Comparison of ENCODE assay signal across 8 mouse cellular contexts in genomic region chr9:50884741-50885599, GRCm38 (mm10). TPM values are rescaled to one million over a fixed set of nuclear protein-coding genes. Genes with fewer than 3 reads are reported as not detected.
DNase-seq lines count a peak whose midpoint lies in the region; ATAC-seq and TF ChIP-seq lines count a peak whose summit lies in the region.

No protein-coding gene starts in this region.

- H3K9ac ChIP-seq in forebrain, embryonic 15.5 days (replicated peaks): no peak overlapping the region
- no peak overlapping the region for H3K9ac ChIP-seq in hindbrain, embryonic 14.5 days
- no peak overlapping the region for H3K9ac ChIP-seq in midbrain, postnatal 0 days (replicated peaks; ENCODE audit: low read length, poor library complexity, severe bottlenecking)

- 0 out of 2 replicates have a peak overlapping the region, but pooled peaks have one; percentile 43 for H3K27ac ChIP-seq in forebrain, embryonic 15.5 days (replicated peaks)
- H3K27ac ChIP-seq in hindbrain, embryonic 14.5 days: peak overlapping the region; percentile 45; the same call in 1 of the 2 replicates
- 0 out of 2 replicates have a peak overlapping the region, but pooled peaks have one; percentile 38 for H3K27ac ChIP-seq in midbrain, postnatal 0 days (ENCODE audit: low read depth, low read length)

- no peak overlapping the region for H3K4me3 ChIP-seq in forebrain, embryonic 15.5 days
- no peak overlapping the region for H3K4me3 ChIP-seq in hindbrain, embryonic 14.5 days (replicated peaks; ENCODE audit: low read length)
- H3K4me3 ChIP-seq in midbrain, postnatal 0 days (ENCODE audit: low read depth, low read length): no peak overlapping the region

- 0 out of 2 replicates have a peak, but pooled peaks have one; percentile 23 for ATAC-seq in forebrain, embryonic 15.5 days (replicated peaks)
- ATAC-seq in hindbrain, embryonic 14.5 days (ENCODE audit: low FRiP score): no peak
- ATAC-seq in midbrain, postnatal 0 days (ENCODE audit: low FRiP score): no peak
- no peak for ATAC-seq in monocyte, adult 5-6 weeks (replicated peaks; ENCODE audit: insufficient number of reproducible peaks, low FRiP score, low TSS enrichment, poor library complexity, severe bottlenecking)

- H3K36me3 ChIP-seq in forebrain, embryonic 15.5 days: peaks cover 17% of the 10 kb centered on the region
- H3K36me3 ChIP-seq in hindbrain, embryonic 14.5 days (replicated peaks; ENCODE audit: control insufficient read depth, insufficient read depth): peaks cover 10% of the 10 kb centered on the region
- H3K36me3 ChIP-seq in midbrain, postnatal 0 days (ENCODE audit: insufficient read depth, low read length): peaks cover 11% of the 10 kb centered on the region; the same call in 1 of the 2 replicates

- H3K4me2 ChIP-seq in forebrain, embryonic 15.5 days (replicated peaks): no peak overlapping the region
- no peak overlapping the region for H3K4me2 ChIP-seq in hindbrain, embryonic 14.5 days (replicated peaks)
- no peak overlapping the region for H3K4me2 ChIP-seq in midbrain, postnatal 0 days (ENCODE audit: low read depth, low read length, poor library complexity, severe bottlenecking)

- TF ChIP-seq CTCF in midbrain, postnatal 0 days (IDR thresholded peaks at IDR 0.05): no peak

- no peaks in the 10 kb centered on the region for H3K9me3 ChIP-seq in forebrain, embryonic 15.5 days
- H3K9me3 ChIP-seq in hindbrain, embryonic 14.5 days (ENCODE audit: control insufficient read depth, low read length): no peaks in the 10 kb centered on the region
- H3K9me3 ChIP-seq in midbrain, postnatal 0 days (ENCODE audit: low read length): no peaks in the 10 kb centered on the region

- DNase-seq in right cerebral cortex, postnatal 10 days (ENCODE audit: low spot score in 2 of 2): peak; percentile 44 to 66
- DNase-seq in right cerebral cortex, postnatal 14 days: no peak
- DNase-seq in hindbrain, embryonic 14.5 days (ENCODE audit: low spot score): peak; percentile 47
- DNase-seq in layer of hippocampus, postnatal 10 days (ENCODE audit: low spot score in 2 of 2): peak; percentile 39
- DNase-seq in midbrain, postnatal 0 days (ENCODE audit: low spot score): peak; percentile 75
- DNase-seq in spleen, postnatal 14 days (ENCODE audit: low spot score in 2 of 2): no peak

- WGBS in forebrain, embryonic 15.5 days: 72% methylated on average over 10 of the region's 10 CpGs
- 67% methylated on average over 10 of the region's 10 CpGs for WGBS in hindbrain, embryonic 14.5 days
- 71% methylated on average over 10 of the region's 10 CpGs for WGBS in midbrain, postnatal 0 days

- peaks cover 22% of the 10 kb centered on the region for H3K4me1 ChIP-seq in forebrain, embryonic 15.5 days
- no peaks in the 10 kb centered on the region for H3K4me1 ChIP-seq in hindbrain, embryonic 14.5 days (replicated peaks; ENCODE audit: control insufficient read depth, insufficient read depth, low read length)
- peaks cover 4% of the 10 kb centered on the region; the same call in 1 of the 2 replicates for H3K4me1 ChIP-seq in midbrain, postnatal 0 days (ENCODE audit: insufficient read depth, low read length)

- no peaks in the 10 kb centered on the region for H3K27me3 ChIP-seq in forebrain, embryonic 15.5 days
- H3K27me3 ChIP-seq in hindbrain, embryonic 14.5 days (ENCODE audit: control insufficient read depth, insufficient read depth, low read length): no peaks in the 10 kb centered on the region
- H3K27me3 ChIP-seq in midbrain, postnatal 0 days (ENCODE audit: insufficient read depth, low read length): no peaks in the 10 kb centered on the region

RNA-seq across cellular contexts. Expression of gene Ppp2r1b, which starts 39.9 kb away (rescaled TPM):
- 89.6 and 95.9 TPM in 2 replicates for polyA plus RNA-seq in forebrain, embryonic 15.5 days (2015; fragmentation: Nextera tagmentation; extraction: Ambion mirVana)
- polyA plus RNA-seq in hindbrain, embryonic 14.5 days (2014; fragmentation: Nextera tagmentation; extraction: Ambion mirVana): 49.0 and 55.3 TPM in 2 replicates
- 10 to 100 TPM; 18.8 to 19.9 TPM for total RNA-seq in layer of hippocampus, postnatal 10 days (2021)
- total RNA-seq in midbrain, postnatal 0 days (2014; rRNA removed): 14.8 and 17.0 TPM in 2 replicates
- polyA plus RNA-seq in midbrain, postnatal 0 days (2015; fragmentation: Nextera tagmentation; extraction: Ambion mirVana): 27.9 and 30.2 TPM in 2 replicates
- 19.3 to 41.0 TPM (median 25.7 TPM) in 3 replicates for total RNA-seq in monocyte, adult 5-6 weeks (2017)

Comparison
In these comparisons a context has a peak if more than half of its experiments do, and no peak if none do; other contexts are left out.
1. DNase-seq: peak in right cerebral cortex, postnatal 10 days (2 of 2), hindbrain, embryonic 14.5 days (single experiment), layer of hippocampus, postnatal 10 days (2 of 2) and midbrain, postnatal 0 days (single experiment); none in right cerebral cortex, postnatal 14 days (single experiment) and spleen, postnatal 14 days (0 of 2).
2. Peak in every context shown above with its lines, with median percentiles within 50 percentile points of each other: H3K27ac ChIP-seq.